Mouse (Mus musculus) thymus, postnatal 25 days (tissue): ENCODE results near the gene Cav1.

ENCODE experiments used
- DNase-seq: peaks from one replicate; pipeline ENCODE4 v3.0.0; 2022

Cav1 gene

DNA sequence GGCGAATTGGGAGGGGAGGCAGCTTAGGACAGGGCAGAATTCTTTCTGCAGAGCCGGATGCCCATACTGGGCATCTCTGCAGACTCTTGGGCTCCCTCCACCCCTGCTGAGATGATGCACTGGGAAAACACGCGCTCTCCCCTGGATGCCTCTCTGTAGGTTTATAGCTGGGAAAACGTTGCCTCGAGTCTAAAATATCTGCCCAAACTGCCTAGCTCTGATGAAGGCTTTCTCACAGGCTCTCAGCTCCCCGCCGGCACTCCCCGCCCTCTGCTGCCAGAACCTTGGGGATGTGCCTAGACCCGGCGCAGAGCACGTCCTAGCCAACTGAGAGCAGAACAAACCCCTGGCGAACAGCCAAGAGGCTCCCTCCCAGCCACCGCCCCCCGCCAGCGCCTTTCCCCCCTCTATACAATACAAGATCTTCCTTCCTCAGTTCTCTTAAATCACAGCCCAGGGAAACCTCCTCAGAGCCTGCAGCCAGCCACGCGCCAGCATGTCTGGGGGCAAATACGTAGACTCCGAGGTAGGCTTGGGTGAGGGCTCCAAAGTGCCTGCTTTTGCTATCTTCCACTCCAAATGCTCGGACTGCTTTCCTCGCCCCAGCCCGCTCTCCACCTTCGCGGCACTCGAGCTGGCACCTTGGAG lies at the start of gene Cav1:
Cav1 (plus strand) TSS at position 382 of the 648 bp plus-strand sequence.
- DNase-seq = no peak

DNA sequence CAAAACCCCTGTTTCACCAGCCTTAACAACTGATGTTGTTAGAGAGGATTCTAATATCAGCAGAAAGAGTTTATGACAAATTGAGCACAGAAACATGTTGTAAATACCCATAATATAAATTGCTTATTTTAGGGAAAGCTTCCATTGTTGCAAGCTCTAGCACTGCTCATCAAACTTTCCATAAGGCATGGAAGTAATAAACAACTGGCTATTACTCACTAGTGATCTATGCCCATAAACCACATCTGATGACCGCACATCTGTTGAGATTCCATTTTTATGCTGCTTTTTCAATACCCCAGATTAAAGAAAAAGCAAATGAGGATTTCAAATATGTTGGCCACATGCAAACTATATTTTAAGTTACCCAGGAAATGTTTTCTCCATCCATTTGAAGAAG lies 48.0 kb upstream of the Cav1 start:
- no peak for DNase-seq

DNA sequence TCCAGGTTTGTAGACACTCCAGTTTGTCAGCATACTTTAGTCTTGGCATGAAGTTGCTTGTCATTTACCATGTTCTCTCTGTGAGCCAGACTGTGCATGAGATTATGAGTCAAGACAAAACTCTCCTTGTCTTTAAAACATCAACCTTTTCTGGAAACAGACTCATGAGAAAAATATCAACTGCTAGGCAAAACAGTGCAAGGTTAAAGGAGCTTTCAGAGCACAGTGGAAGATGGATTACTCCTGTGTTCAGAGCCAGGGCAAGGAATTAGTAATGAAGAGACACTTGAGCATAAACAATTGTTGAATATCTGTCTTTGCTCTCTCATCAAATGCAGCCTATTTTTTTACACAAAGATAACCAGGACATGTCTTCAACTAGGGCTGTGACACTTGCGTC lies 47.2 kb upstream of the Cav1 start:
- DNase-seq = no peak

DNA sequence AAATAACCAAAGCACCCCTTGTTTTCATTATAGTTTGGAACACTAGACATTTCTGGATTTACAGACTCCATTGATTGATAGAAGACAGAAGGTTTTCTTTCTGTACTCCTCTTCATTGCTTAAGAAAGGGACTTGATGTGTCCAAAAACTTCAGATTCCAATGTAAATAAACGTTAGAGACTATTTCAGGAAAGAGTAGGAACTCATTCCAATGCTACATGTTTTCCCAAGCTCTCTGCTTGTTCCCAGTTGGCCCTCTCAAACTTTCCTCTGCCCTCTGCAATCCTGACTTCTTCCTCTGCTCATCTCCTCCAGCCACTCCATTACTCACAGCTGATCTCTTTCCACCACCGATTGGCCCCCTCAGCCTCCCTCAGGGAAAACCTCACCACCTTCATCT lies 43.3 kb upstream of the Cav1 start:
- no peak for DNase-seq

DNA sequence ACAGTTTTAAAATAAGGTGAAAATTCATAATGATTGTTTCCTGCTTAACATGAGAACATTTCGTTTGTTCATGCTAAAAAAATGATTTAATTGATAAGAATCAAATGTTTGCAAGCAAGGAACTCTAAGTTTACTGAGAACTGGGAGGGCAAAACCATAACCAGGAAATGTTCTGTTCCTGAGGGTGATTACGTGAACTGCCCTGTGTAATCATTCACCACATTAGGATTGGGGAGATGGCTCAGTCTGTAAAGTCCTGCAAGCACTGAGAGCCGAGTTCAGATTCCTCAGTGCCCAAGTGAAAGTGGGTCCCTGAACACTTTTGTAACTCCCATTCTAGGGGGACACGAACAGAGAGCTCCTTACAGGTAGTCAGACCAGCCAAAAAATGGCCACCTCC lies 41.1 kb upstream of the Cav1 start:
- DNase-seq = no peak

DNA sequence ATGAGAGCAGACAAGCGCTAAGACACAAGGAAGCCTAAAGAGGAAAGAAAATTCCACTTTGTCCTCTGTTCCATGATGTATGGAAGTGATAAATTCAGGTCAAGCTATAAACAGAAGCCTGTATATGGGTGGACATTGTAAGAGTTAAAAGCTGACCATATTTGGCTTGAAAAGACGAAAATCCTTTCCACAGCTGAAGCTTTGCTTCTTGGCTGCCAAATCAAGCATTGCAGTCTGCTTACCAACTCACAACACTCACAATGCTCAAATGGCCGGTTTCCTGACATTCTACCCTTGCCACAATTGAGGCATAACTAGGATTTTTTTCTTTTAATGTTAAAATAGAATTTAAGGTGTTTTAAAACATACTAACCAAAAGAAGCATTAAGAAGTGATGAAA lies 39.7 kb upstream of the Cav1 start:
- DNase-seq = no peak

DNA sequence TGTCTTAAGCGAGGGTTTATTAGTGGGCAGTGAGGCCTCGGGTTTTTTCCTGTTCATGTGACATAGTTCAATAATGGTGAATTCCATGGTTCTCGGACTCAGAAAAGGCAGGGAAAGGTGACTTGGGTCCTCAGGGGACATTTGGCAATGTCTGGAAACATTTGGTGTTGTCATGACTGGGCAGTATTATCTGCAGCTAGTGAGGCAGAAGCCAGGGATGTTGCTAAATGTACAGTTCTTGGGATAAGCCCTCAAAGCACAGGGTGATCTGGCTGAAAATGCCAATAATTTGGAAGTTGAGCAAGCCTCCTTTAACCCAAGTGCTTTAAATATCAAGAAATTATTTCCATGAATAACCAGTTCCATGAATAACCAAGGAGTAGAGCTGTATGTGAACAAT lies 27.8 kb upstream of the Cav1 start:
- no peak for DNase-seq

DNA sequence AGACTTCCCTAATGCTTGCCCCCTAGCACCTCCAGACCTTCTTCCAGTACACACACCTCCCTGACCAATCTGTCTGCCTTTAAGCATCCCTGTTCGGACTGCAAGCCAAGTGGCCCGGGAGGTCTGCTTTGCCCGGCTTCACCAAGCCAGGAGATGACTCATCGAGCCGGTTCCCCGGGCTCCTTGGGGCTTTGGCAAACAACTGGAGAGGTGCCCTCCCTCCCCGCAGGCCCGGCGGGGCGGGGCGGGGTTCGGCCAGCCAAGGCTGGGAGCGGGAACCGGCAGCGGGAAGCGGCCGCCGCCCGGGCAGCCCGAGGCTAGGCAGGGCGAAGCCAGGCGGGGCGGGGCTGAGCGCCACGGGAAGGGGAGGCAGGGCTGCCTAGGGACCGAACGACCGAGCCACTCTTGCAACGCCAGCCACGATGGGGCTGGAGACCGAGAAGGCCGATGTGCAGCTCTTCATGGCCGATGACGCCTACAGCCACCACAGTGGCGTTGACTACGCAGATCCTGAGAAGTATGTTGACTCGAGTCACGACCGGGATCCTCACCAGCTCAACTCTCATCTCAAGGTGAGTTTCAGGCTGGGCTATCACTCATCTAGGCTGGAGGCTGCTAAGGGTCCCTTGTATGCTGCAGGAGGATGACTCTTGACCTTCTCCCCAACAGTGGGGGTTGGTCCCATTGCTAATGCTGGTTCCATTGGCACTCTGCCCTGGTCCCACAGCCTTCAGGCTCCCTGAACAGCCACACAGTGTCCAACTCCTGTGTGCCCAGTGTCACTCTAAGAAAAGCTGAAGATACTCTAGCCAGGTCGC lies 25.0 kb upstream of the Cav1 start, which contains the start of gene Cav2:
Cav2 (plus strand) TSS at position 247 of the 818 bp plus-strand sequence.
- peak; percentile 21 for DNase-seq

DNA sequence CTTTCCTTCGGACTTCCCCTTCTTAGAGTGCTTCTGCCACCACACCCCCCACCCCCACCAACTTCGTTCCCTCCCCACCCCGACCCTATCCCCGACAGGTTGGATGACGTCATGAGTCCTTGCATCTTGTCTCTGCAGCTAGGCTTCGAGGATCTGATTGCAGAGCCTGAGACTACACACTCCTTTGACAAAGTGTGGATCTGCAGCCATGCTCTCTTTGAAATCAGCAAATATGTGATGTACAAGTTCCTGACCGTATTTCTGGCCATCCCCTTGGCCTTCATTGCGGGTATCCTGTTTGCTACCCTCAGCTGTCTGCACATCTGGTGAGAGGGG lies 24.4 kb upstream of the Cav1 start:
- no peak for DNase-seq

DNA sequence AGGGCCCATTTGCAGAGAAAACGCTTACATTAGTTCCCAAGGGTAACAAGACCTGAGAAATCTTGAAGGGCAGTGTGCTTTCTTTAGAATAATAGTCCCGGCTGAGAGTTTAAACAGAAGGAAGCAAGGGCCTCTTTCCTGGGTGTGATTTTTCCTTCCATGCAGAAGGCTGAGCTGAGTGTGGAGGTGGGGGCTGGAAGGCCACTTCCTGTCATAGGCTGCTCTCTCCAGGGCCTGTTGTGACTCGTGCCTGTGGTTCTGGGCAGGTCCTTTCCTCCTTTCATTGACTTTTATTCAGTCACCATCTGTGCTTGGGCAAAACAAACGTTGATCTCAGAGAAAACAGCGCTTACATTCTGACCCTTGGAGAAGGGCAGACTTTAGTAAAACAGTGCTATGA lies 24.0 kb upstream of the Cav1 start:
- DNase-seq = no peak

DNA sequence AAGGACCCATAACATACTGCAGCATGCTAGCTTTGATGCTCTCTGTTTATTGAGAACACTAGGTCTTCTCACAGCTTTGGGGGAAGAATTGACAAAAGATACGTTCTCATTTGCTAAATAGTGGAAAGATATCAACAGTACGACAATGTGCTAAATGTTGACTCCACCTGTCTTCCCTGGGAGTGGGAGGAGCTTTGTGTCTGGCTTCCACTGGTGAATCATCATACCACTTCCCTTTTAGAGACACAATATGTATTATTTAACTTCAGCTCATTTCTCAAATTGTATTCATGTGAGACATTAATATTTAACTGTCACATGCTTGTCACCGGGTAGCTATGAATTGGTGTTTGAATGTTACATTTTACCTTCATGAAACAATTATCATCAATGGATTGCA lies 22.3 kb upstream of the Cav1 start:
- no peak for DNase-seq

DNA sequence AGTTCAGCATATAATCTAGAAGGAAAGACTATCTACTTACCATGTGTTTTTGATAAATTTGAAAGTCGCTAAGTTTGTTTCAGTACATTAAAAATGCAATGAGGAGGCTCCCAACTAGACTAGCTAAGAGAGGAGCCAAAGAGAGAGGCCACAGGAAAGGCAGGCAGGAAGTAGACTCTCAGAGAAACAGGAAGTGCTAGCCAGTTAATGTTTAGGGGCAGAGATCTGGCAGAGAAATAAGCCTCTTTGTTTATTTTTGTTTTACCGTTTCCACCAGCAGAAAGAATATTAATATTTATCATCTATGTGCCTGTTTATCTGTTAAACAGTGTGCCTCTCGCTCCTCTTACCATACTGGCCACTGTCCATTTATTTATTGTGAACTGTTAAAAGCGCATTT lies 19.8 kb upstream of the Cav1 start:
- no peak for DNase-seq

DNA sequence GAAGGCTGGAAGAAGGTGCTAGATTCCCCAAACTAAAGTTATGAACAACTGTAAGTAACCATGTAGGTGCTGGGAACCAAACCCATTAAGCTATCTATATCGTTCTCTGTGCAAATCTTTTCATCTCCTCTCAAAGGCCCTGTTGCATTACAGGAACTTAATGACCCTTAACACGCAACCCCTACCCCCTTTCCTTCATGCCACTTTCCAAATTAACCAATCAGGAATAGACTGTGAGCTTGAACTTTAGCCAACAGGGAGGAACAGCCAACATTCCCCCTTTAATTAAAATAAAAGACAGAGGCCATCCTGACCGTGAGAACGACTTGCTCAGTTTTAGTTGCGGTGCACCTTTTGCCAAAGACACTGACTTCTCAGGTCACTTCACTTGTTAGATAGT lies 11.0 kb upstream of the Cav1 start:
- DNase-seq = no peak

DNA sequence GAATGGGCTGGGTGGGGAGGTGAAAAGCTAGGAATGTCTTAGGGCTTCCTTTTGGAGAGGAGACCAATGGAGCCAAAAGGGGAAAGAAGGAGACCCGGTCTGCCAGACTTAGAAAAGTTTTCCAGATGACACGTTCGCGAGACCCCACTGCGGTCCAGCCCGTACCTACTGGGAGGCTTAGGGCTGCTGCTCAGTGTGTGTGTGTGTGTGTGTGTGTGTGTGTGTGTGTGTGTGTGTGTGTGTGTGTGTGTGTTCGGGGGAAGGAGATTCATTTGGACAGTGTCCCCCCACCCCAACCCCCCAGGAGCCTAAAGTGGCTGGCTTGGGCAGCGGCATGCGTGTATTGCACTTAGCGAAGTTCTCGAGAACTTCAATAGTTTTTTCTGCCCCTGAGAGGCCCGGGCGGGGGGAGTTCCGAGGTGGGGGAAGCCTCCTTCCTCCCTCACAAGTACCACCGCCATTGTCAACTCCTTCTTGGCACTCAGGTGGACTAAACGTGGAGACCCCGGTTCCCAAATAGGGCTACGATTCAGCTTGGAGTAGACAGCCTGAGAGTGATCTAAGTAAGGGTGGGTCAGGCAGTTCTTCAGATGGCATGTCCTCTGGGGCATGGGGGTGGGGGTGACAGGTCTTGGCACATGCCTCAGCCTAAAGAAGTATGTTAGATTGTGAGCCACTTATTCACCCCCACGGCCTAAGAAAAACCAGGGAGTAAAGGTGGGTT lies 629 bp downstream of the Cav1 start:
- DNase-seq = no peak

DNA sequence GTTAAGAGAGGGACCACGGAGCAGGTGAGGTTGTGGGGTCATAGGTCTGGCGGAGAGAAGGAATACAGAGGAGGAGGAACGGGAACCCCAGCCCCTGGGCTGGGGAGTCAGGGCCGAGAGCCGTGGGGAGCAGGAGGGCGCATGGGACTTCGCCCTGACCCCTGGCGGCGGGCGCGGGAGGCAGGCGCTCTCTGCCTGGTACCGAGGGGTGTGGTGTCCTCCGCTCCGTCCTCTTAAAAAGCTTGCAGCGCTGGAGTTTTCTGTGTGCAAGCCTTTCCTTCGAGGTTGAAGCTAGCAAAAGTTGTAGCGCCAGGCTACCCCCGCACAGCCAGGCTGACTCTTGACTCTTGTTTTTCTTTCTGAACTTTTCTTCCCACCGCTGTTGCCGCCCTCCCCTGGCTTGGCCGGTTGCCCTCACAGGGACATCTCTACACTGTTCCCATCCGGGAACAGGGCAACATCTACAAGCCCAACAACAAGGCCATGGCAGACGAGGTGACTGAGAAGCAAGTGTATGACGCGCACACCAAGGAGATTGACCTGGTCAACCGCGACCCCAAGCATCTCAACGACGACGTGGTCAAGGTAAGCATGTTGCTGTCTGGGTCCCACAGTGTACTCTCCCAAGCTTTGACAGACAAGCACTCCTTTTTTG lies 1.5 kb downstream of the Cav1 start:
- DNase-seq = peak; percentile 31

DNA sequence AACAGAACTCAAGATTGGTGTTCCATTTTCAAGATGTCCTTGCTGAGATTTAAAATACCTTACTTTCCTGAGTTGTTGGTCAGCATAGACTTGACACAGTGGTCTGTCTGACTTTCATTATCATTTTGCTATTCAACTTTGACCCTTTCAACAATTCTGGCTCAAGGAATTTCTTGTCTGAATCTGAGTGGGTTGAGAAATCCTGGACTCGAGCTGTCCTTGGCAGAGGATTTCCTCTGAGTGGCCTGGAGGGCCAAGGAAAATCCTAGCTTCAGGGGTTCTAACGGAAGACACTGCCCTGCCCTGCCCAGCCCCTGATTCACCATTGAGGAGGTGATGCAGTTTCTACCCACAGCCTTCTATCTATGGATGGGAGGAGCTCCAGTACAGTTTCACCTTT lies 2.5 kb downstream of the Cav1 start:
- no peak for DNase-seq

DNA sequence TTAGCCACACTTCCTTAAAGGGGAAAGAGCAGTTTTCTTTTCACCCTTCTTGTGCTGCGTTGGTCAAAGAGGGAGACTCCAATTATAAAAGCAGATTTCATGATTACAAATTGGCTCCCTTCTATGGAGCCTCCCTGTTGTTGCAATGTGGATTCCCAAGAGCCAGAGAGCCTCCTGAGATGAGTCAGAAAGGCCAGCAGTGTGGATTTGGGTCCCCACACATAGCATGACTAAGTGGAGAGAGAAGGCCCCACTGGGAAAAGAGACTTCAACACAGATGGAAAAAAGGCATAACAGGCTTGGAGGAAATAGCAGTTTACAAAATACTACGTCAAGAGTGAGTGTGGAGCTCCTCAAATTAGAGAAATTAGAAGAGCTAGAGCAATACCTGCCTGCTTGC lies 3.1 kb downstream of the Cav1 start:
- DNase-seq = no peak

DNA sequence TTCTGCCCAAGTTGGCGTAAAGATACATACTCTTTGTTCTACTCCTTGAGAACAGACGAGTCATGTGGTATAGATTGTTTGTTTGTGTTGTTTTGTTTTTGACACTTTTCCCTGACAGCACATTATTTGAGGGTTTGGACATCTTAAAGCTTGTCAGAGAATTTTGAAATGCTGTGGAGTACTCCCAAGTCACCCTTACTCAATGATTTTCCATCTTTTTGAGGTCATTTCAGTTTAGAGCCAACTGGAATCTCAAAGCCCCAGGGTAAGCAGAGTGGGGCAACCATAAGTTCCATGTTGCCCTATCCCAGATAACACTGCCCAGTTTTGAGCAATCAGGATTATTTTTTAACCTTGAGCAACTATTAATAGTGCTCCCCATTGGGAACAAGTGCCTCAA lies 8.1 kb downstream of the Cav1 start:
- no peak for DNase-seq

DNA sequence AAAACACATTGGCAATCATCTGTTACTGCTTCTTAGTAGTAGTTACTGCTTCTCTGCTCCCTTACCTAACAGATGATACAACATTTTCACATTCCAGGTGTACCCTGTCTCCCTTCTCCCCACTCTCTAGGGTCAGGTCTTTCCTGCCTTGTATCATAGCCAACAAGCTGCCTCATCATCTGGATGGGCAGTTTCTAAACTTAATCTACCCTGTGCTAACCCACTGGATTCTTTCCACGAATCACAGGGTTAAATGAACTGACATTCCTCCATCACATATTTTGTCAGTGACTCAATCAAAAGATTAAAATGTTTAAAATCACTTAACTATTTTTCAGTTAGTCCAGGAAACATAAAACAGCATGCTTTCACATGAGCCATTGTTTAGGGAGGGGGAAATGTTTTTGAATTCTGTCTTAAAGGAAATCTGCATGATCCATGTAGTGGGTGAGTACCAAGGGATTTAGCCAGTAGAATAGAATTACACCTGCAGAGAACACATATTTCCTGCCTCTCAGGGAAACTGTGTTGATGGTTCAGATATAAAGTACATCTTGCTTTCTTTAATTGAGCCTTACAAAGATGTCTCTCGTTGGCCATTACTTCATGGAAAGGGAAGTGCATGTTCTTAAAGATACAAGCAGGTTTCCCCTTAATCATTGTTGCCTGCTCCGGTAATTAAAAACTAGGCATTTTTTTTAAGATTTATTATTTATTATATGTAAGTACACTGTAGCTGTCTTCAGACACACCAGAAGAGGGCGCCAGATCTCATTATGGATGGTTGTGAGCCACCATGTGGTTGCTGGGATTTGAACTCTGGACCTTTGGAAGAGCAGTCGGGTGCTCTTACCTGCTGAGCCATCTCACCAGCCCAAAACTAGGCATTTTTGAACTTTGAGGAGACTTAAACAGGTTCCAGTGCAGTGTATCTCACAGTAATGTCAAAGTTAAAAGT lies 8.8 kb downstream of the Cav1 start:
- DNase-seq = no peak

DNA sequence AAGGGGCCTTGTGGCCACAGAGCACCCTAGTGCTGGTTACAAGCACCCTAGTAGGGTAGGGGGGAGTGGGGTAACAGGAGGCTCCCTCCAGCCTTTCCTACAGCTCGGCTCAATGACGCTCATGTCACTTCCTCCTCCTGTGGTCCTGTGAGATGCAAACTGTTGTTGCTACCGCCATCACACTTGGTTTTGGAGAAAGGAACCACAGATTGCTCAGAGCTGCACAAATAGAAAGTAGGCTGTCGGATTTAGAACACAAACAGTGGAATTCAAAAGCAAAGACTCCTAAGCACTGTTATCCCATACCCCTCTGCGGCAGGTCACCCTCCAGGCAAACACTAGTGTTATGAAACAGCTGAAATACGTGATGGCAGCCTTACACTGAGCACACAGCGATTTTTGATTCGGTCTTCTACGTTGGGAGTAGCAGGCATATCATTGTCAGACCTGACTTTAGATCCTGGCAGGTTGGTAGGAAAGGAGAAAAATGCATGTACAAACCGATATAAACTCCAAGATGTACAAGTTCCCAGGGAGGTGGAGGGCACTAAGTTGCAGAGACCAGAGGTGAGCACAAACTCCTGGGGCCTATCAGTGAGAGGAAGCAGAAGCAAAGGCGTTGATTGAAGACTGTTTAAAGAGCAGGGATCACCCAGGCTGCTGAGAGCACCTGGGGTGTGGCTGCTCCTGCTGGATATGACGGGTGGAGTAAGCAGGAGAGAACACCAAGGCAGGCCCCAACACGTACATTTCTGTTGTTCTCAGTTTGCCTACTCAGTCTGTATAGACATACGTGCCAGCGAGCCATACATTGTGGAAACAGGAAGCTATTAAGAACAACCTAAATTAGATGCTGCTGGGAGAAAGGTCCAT lies 10.4 kb downstream of the Cav1 start:
- no peak for DNase-seq

DNA sequence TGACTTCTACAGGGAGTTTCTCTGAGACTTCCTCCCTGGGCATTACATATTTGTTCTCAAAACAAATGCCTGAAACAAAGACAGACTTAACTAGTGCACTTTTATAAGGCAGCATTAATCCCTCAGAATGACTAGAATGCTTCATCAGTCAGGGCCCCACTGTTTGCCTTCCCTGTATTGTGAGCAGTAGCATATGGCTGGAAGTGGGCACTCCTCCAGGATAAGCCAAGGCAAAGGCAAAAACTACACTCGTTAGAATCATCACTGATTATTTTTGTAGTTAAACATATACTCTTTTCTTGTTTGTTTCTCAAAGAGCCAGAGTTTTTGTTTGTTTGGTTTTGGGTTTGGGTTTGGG lies 11.0 kb downstream of the Cav1 start:
- DNase-seq = no peak

DNA sequence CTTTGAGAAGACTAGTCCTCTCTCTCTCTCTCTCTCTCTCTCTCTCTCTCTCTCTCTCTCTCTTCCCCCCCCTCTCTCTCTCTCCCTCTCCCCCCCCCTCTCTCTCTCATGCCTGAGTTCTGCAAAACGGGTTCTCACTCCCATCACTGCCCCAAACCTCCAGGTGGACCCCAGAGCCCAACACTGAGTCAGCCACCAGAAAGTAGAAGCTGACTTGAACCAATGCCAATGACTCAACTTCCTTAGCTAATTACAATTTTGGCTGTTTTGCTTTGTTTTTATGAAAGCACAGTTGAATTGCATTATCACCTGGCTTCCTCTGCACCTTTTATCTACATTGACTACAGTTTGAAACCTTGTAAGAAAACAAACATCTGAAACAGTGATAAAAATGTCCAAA lies 11.8 kb downstream of the Cav1 start:
- no peak for DNase-seq
